Mouse (Mus musculus): ENCODE results near the gene Btbd3.

Gene Btbd3

DNA sequence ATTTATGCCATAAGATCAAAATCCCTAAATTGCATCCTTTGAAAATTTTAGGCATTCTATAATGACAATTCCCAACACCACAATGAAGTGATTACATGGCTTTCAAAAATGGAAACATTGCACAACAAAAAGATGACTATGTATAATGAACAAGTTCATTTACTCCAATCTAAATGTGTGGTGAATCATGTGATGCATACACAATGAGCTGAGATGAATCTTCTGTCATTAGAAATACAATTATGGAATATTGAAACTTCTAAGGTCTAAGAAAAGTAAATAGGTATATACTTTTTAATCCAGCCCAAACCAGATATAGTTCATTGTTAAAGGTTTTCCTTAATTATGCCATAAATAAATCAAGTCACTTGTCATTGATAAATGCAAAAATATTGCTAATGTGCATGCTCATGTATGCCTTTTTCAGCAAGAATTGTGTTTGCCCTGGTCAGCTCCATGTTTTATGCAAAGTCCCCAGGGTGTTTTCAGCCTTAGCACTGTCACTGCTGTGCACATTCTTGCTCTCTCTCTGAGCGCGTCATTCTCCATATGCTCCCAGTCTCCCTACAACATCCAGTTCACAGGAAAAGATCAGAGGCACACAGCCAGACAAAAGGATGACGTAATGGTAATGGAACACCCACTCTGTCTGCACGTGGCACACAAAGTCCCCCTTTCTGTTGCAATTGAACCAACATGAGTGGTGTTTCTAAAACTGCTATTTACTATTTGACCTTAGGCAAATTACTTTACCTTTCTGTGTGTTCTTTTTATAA is 149.6 kb downstream of the Btbd3 start:
- no peak for DNase-seq

DNA sequence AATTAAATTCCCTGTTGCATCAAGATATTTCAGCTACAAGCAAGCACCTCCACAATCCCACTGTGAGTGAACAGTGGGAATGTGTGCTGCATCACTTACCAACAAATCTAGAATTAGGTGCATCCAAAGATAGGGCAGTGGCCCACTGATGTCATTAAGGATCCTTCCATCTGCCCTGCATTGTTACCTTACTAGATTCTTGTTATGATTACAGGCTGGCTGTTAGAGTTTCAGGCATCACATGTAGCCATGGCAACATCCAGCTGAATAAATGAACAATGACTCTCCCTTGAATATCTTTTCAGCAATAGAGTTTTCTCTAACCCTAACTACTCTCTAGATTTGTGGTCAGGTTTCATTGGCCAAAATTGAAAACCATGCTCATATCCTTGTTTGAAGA is 150.3 kb downstream of the Btbd3 start:
- no peak for DNase-seq

DNA sequence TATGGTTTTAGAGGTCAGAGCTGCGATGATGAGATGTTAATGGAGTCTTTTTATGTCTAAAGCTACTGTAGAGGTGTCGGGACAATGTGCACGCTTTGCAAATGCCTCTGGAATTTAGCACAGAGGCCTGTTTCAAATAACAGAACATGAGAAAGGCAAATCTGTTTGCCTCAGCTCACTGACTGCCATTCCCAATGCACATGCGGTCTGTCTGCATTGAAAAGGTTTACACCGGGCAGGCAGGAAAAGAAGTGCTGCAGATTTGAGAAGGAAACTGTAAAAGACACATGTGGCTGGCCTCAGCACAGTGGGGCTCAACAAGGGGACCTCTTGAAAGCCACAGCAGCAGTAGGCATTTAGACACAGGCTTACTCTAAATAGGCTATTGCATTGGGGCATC is 156.2 kb downstream of the Btbd3 start:
- no peak for DNase-seq

DNA sequence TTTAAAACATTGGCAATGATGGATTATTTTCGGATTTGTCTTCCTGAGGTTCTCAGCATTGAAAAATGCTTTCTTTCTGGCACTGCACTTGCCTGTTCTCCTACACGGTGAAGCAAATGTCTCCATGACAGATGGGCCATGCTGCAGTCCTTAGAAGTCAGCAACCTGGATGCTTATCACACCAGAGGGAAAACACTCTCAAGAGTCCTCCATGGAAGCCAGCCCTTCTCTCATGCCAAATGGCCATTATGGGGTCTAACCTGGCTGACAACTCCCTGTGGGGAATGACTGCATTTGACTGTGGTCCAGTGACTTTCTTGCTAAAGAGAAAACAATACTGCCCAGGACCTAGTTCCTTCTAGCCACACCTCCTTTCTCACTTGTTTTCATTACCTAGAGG is 166.0 kb downstream of the Btbd3 start:
- DNase-seq, result no peak

DNA sequence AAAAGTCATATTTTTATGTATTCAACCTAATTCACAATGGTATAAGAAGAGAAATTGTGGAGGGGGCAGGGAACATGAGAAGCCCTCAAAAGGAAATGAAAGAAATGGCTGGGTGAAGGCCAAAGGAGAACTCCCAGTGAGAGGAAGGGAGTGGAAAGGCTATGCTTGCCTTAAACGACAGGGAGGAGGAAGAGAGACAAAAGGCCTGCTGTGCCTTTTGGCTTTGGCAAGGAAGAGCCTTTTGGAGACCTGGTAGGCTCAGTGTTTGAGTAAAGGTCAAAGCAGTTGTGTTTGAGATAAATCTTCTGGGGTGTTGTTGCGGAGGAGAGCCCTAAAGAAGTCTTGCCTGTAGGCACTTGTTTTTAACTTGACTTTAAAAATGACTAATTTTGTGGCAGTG is 175.6 kb downstream of the Btbd3 start:
- DNase-seq, result no peak

DNA sequence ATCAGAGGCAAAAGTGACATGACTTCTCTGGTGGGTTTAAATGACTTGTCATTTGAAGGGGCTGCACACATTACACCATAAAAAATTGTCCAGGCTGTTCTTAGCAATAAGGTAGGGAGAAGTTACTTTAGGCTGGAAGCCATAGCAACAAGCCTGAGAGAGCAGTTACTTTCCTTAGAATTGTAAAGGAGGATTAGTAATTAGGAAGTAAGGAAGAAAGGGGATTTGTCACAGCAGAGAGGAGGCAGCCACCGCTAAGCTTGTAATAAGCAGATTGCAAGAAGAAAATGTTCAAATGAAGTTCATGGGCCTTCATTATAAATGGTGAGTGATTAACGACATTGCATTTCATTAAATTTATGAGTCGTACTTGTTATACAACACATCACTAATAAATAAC is 190.1 kb downstream of the Btbd3 start:
- DNase-seq, result no peak

DNA sequence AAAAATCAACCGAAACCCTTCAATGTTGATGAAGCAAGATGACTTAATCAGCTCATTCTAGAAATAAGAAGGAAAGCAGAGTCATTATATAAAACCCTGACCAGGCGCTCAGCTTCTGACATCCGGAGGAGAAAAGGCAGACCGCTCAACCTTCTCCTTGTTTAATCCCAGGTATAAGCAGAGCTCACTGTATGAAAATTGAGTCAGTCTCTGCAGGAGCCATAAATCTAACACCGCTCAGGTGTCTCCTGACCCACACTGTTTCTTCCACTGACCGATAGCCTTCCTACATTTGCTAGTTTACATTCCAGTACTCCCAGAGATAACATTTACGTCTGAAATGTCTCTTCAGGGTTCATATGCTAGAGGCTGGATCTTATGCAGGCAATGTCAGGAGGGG is 190.6 kb downstream of the Btbd3 start:
- DNase-seq, result no peak

DNA sequence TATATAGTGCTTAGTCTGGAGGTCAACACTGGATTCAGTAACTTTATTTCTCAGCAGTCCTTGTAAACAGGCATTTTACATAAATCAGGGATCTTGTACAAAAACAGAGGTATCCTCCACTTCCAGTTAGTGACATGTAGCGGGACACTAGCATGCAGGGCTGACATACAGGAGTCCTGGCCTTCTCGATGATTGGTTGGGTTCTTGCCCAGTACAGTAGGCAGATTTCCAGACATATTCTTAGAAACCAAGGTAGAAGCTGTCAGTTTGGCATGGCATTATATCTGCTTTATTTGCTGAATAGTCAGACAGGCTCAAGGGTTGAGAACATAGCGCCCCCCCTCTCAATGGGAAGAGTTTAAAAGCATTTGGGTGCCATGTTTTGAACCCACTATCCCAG is 191.3 kb downstream of the Btbd3 start:
- no peak for DNase-seq

DNA sequence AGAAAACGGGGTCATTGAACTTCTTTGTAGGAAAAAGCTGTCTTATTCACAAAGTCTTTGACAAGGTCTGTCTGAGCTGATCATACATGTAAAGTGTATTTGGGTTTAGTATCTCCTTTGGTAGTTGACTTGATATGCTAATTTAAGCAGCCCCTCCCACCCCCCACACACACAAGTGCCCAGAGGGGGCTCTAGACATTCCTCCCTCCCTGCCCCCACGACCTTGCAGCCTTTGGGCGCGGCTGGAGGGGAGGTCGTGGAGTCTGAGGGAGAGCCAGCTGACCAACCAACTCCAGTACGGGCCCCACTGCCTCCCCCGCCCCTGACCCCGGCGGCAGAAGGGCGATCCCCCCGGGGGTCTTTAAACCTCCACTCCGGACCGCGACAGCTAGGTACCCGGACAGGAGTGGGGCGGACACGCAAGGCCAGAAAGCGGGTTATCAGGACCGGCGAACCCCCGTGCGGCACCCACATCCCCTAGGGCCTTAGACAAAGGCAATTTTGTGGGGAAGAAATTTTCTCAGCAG is 211.7 kb downstream of the Btbd3 start:
- no peak for DNase-seq

DNA sequence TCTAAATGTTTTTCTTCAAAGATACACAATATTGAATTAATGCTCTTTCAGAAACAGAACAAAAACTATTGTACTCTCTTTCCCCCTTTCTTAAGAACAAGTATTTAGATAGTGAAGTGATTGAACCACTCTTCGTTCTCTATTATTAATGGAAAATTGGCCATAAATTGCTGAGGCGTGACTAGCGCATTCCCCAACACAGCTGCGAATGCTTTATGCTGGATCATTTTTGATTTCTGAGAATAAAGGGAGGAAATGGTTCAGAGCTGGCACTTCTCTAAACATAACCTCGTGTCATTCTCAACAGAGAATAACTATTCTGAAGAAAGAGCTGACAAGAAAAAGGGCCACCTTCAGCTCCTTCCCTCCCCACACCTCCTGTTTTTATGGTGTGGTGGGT is 217.0 kb downstream of the Btbd3 start:
- DNase-seq, result no peak

DNA sequence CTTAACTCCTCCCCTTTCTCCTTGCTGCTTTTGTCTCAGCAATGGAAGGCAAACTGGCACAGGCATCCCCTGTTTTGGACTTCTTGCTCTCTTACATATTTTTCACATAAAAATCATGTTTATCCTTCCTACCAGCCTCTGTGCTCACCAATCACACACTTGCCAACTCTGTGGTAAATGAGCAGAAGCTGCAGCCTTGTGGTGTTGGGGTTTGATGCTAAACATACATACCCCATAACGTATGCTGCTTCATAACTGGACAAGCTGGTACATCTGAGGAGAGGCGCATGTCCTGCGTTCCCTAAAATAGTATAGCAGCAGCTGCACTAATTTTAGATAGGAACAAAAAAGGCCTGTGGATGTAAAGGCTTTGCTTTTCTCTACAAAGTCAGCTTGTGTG is 220.1 kb downstream of the Btbd3 start:
- DNase-seq, result no peak

DNA sequence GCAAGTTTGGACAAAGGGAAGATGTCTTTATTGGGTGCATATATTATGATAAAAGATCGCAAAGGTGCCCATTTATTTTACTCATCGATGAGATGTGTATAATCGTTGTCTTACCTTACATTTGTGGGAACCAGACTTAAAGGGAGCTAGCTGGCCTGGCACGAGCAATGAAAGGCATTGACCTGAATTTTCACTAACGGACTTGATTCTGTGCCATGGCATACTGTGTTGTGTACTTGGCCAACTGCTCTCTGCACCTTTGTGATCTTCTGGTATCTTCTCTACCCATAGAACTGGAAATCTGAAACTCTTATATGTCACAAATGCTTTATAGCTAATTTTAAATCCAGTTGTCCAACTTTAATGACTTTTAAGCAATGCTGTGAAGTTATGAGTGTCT is 220.9 kb downstream of the Btbd3 start:
- no peak for DNase-seq

DNA sequence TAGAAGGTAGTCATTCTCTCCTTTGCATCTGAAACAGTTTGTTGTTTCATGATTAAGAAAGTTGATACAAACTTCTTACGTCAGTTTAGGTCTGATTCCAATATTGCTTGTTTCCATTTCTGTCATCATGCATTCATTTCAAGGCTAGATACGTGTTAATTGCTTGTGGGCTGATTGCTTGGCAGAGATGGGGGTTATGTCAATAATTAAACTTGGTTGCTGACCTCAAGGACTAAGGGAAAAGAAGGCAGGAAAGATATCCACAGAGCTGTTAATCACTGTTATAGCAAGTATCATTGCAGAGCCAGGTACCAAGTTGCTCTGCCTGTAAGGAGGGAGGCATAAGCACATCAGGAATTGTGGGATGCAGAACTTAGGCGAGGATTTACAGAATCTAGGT is 226.2 kb downstream of the Btbd3 start:
- no peak for DNase-seq

DNA sequence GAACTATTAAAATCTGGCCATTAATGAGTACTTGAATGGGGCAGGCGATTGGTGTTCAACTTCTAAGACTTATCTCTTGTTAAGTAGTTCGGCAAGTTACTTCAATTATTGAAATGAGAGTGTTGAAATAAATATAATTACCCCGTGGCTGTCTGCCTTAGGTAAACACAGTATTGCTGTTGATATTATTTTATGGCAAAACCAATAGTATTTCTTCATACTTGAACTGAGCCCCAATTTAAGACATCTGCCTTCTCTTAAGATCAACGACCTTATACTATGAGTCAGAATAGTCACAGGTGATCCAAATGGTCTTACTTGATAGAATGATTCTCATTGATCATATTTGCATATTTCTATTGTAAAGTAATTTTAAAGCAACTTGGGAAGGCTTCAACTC is 228.5 kb downstream of the Btbd3 start:
- DNase-seq, result no peak

DNA sequence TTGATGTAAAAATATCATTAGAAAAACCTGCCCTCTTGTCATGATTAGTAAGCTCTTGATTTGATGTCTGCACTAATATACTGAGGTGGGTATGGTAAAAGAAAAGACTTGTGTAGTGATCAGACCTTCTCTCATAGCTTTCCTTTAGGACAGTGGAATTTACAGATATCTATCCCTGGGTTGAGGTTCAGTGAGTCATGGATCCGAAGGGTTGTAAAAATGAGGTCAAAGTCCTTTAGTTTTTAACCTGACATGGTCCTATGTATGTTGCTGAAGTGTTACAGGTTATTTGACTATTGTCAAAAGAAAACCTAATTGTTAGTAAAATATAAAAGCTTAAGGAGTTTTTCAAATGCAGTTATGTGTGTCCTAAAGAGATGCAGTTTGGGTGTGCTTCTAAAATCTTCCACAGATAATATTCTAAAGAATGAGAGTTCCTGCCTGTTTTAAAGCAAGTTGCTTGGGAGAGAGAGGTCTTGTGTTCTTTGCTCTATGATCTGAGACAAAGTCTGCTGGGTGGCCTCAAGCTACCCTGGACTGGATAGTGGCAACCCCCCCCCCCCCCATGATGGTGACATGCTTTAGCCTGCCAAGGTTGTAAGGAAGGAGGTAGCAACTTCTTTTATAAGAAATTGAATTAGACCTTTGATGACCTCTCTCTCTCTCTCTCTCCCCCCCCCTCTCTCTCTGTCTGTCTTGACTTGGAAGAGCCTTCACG is 234.5 kb downstream of the Btbd3 start:
- no peak for DNase-seq

DNA sequence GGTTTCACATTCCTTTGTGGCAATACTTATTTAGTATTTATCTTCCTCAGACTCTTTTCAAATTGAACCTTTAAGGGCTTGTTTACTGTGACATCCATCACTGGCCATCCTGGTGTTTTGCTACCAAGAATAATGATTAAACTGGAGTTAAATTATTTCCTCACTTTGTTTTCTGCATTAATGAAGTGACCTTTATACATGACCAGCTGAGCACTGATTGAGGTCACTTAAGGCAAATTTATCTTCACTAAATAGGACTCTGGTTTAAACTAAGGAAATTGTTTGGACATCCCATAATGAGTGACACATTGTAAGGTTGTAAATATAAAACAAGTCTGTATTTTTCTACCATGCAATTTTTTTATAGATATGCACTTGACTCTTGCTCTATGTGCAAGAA is 235.8 kb downstream of the Btbd3 start:
- DNase-seq, result no peak

DNA sequence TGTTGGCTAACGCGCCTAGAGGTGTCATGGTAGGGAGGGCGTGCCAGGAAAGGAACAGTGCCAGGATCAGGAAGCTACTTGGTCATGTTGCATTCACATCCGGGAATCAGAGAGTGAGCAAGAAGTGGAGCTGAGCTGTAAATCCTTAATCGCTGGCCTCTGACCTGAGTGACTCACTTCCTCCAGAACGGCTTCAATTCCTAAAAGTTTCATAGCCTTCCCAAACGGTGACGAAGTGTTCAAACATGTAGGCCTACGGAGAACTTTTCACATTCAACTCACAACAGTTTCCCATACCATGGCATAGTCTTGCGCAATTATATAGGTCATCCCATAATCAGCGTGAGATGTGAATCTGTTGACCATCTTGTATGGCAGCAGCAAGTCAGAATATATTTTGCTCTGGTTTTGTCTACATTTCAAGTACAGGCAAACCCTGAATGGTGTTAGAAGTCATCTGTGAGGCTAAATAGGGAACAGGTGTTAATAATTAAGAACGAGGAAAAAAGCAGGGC is 247.6 kb downstream of the Btbd3 start:
- DNase-seq, result no peak

DNA sequence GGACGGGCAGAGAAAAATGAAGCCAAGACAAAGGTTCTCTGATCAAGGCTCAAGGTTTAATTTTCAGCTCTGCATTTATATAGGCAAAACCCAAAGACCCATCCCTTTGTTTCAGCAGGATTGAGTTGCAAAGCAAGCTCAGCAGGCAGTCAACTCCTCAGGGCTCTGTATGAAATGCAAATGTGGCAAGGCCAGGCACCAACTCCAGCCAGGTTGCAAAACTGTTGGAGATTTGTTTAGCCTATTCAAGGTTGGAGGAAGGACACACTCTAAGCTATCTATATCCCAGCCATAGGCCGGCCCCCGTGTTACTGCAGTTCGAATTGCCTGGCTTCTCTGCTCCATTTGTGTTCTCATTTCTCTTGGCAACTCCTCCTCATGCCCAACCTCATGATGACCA is 259.2 kb downstream of the Btbd3 start:
- DNase-seq, result no peak

DNA sequence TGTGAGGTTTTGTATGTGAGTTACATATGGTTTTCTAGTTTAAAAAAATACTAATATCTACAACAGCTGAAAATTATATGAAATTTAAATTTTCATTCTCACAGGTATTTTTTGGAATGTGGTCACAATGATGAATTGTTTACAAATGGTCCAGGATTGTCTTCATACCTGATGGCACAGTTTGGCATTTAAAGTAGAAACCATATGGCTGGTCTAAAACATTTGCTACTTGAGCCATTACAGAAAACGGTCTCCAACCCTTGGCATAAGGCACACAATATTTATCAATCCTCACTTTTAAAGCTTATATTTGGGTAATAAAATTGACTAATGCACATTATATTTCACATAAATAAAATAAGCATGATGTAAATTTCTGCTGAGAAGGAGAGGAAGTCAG is 272.1 kb downstream of the Btbd3 start:
- DNase-seq, result no peak

DNA sequence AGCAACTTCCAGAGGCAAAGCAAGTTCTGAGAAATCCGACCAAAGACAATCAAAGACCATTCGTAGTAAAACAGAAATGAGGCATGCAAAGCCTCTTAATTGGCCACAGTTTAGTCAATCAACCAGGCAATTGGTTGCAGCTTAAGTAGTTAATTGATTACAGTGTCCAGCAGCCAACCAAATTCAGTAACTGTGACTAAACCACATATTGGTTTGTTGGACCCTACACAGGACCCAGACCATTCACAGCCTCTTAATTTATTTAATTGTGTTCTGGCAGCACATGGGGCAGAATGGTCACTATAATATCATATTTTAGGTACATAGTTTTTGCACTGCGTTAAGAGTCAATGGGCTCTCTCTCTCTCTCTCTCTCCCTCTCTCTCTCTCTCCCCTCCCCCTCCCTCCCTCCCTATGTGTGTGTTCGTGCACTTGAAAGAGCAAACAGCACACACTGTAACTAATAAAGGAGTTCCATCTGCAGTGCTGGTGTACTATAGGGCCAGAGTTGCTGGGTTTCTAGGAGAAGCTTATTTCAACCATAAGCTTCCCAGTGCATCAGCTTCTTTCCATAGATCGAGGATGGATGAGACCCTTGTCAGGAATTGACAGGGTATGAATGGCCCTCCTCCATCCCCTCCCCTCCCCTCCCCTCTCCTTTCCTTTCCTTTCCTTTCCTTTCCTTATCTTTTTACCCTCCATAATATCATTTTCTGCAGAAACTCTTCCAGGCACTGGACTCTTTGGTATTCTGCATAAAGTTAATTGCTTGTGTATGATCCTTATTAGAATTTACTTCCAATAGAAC is 275.0 kb downstream of the Btbd3 start:
- DNase-seq, result no peak

DNA sequence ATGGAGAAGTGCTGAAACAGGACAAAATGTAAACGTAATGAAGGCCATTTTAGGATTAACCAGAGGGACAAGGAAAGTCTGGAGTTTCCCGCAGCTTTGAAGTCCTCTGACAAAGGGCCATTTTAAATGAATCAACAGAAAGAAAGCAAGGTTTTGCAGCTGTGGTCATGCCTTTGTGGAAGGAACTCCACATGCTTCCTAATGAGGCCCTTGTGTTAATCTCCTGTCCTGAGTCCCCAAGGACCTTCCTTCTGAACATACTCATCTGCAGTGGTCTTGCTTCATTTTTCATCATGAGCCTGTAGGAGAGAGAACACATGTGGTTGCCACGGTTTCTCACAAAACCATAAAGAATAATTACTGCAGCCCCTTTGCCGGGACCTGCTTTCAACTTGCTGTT is 275.6 kb downstream of the Btbd3 start:
- no peak for DNase-seq

DNA sequence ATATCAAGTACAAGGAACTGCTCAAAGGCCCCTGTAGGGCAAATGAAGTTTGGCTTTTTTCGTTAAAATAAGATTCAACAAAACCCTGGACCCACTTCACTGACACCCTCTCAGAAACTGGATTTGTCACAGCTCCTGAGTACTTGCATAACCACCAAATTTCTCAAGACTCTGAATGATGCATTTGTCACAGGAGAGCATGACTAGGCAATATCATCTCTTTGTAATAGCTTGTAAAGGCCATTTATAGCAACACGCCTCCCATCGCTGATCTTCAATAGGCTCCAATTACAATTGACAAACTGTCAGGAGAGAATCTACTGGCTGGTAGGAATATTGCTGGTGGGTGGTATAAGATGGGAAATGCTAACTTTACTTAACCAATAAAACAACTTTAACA is 283.3 kb downstream of the Btbd3 start:
- no peak for DNase-seq

DNA sequence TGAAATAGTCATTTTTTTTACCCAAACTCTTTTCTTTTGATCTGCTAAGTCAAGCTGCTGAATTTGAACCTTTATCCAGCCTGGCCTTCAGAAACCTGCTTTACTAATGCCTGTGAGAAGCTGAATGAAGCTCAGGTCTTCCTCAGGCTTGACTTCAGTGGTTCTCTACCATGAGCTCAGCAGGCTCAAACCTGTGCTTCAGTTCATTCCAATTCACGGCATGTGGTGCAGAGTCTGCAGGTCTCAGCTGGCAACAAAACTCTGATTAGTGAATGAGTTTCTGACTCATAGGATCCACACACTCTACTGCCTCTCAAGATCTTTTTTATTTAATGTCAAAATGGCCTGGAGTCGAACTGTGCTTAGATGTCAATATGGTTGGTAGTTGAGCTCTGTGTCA is 292.6 kb downstream of the Btbd3 start:
- DNase-seq, result no peak

DNA sequence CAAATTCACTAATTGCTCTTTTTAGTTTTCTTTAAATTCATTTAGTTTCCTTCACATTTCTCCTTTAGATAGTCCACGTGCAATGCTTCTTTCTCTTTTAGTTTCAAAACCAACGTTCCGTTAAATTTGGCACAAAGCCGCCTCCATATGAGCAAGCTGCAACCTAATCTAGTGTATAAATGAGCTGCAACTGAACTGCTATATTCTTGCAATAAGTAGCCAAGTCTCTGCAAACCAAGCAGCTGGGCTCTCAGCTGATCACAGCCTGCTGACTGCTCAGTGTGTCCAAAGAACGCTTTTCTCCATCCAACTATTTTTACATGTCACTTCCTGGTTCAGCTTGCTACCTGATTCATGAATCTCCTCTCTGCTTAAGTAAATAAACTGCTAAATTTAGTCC is 295.2 kb downstream of the Btbd3 start:
- DNase-seq, result no peak
